Mouse (Mus musculus): Measurements from ENCODE around the gene Chmp3. TPM values are rescaled to one million over a fixed set of nuclear protein-coding genes. Genes with fewer than 3 reads are reported as not detected.

The Chmp3 gene
- polyA plus RNA-seq, 1 experiment = 51.7 TPM

DNA sequence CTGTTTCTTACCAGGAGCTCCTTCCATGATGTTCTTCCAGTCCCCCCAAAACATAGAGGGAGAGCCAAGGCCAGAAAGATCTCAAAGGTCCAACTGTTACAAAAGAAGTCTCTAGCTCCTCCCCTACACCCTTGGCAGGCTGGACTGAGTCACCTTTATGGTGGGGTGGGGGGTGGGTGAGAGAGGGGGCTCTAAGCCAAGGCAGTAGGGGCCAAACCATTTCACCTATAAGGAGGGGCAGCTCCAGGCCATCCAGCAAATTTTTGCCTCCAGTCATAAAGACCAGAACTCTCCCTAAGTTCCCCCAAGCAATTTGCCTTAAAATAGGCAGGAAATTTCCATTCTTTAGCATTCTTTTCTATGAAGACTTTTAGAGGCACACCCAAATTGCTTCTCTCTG is 65.4 kb downstream of the Chmp3 start:
- H3K4me3 ChIP-seq (ENCODE audit: insufficient read depth, poor library complexity, severe bottlenecking) = no peak overlapping the region
- no peak for TF ChIP-seq CEBPB (IDR thresholded peaks at IDR 0.05; ENCODE audit: low read depth)
- TF ChIP-seq CTCF (IDR thresholded peaks at IDR 0.05; ENCODE audit: control insufficient read depth, insufficient read depth, insufficient read length) = no peak
- no peak for TF ChIP-seq MYOG (IDR thresholded peaks at IDR 0.05; ENCODE audit: control insufficient read depth, extremely low read depth, insufficient read length)
- no peak for TF ChIP-seq MAX (IDR thresholded peaks at IDR 0.05)
- no peak for TF ChIP-seq FOSL1 (IDR thresholded peaks at IDR 0.05; ENCODE audit: insufficient read depth, low read length, poor library complexity, severe bottlenecking)
- no peak for TF ChIP-seq MYOD1 (IDR thresholded peaks at IDR 0.05; ENCODE audit: control insufficient read depth, insufficient read length, low read depth)
- TF ChIP-seq USF1 (IDR thresholded peaks at IDR 0.05; ENCODE audit: low read depth) = no peak
- H3K79me3 ChIP-seq (ENCODE audit: low read depth) = no peaks in the 10 kb centered on the region
- peaks cover 84% of the 10 kb centered on the region for H3K36me3 ChIP-seq (ENCODE audit: control insufficient read depth, insufficient read depth)
- H3K27me3 ChIP-seq (ENCODE audit: control insufficient read depth, insufficient read depth, insufficient read length) = no peaks in the 10 kb centered on the region
- H3K79me2 ChIP-seq (ENCODE audit: control insufficient read depth, insufficient read depth) = no peaks in the 10 kb centered on the region
- no peak overlapping the region for H3ac ChIP-seq (ENCODE audit: control insufficient read depth, insufficient read length, low read depth)

DNA sequence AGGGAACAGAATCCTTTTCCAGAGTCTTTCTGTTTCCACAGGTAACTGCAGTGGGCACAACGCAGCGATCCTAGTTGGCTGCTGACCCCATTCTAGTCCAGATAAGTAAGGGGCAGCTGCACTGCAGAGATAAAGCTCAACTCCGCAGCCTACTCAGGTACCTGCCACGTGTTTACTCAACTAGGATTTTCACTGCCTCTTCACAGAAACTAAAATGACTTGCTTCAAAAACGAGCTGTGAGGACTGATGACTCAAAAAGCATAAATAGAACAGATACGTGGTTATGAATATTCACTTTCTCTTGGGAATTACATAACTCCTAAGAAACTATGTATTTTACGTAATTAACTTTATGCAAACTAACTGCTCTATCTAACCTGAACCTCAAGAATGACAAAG is 66.4 kb downstream of the Chmp3 start:
- H3K36me3 ChIP-seq (ENCODE audit: control insufficient read depth, insufficient read depth) = peaks cover 80% of the 10 kb centered on the region
- no peak overlapping the region for H3K4me3 ChIP-seq (ENCODE audit: insufficient read depth, poor library complexity, severe bottlenecking)
- no peaks in the 10 kb centered on the region for H3K79me3 ChIP-seq (ENCODE audit: low read depth)
- no peak overlapping the region for H3ac ChIP-seq (ENCODE audit: control insufficient read depth, insufficient read length, low read depth)
- H3K27me3 ChIP-seq (ENCODE audit: control insufficient read depth, insufficient read depth, insufficient read length) = no peaks in the 10 kb centered on the region
- no peaks in the 10 kb centered on the region for H3K79me2 ChIP-seq (ENCODE audit: control insufficient read depth, insufficient read depth)
- no peak for TF ChIP-seq FOSL1 (IDR thresholded peaks at IDR 0.05; ENCODE audit: insufficient read depth, low read length, poor library complexity, severe bottlenecking)
- TF ChIP-seq MYOG (IDR thresholded peaks at IDR 0.05; ENCODE audit: control insufficient read depth, extremely low read depth, insufficient read length) = no peak
- TF ChIP-seq CEBPB (IDR thresholded peaks at IDR 0.05; ENCODE audit: low read depth) = no peak
- TF ChIP-seq MYOD1 (IDR thresholded peaks at IDR 0.05; ENCODE audit: control insufficient read depth, insufficient read length, low read depth) = no peak

DNA sequence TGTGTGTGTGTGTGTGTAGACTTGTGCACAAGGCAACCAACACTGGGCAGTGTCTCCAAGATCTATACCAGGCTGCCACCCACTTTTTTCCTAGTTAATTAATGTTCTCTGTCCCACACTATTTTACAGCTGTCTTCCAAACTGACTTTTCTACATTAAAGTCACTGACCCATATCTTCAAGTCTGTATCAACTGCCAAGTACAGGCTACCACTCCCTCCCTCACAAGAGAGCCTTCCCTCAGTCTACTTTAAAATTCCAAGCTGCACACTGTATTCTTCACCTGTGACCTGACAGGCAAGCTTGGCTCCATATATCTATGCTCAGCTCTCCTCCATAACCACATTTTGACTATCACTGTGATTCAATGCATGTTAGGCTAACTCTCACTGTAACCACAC is 69.6 kb downstream of the Chmp3 start:
- Histone ChIP-seq H3K79me3 (ENCODE audit: low read depth) (peaks cover 2% of the 10 kb centered on the region), H3K27me3 (ENCODE audit: control insufficient read depth, insufficient read depth, insufficient read length) (no peaks in the 10 kb centered on the region), H3K79me2 (ENCODE audit: control insufficient read depth, insufficient read depth) (no peaks in the 10 kb centered on the region), H3K36me3 (ENCODE audit: control insufficient read depth, insufficient read depth) (peaks cover 80% of the 10 kb centered on the region), H3K4me3 (ENCODE audit: insufficient read depth, poor library complexity, severe bottlenecking) (no peak overlapping the region), H3ac (ENCODE audit: control insufficient read depth, insufficient read length, low read depth) (no peak overlapping the region)
- no peak for TF ChIP-seq USF1 (IDR thresholded peaks at IDR 0.05; ENCODE audit: low read depth)
- TF ChIP-seq MAX (IDR thresholded peaks at IDR 0.05) = no peak
- no peak for TF ChIP-seq FOSL1 (IDR thresholded peaks at IDR 0.05; ENCODE audit: insufficient read depth, low read length, poor library complexity, severe bottlenecking)
- no peak for TF ChIP-seq CEBPB (IDR thresholded peaks at IDR 0.05; ENCODE audit: low read depth)
- TF ChIP-seq CTCF (IDR thresholded peaks at IDR 0.05; ENCODE audit: control insufficient read depth, insufficient read depth, insufficient read length) = no peak
- no peak for TF ChIP-seq MYOG (IDR thresholded peaks at IDR 0.05; ENCODE audit: control insufficient read depth, extremely low read depth, insufficient read length)
- TF ChIP-seq MYOD1 (IDR thresholded peaks at IDR 0.05; ENCODE audit: control insufficient read depth, insufficient read length, low read depth) = no peak

DNA sequence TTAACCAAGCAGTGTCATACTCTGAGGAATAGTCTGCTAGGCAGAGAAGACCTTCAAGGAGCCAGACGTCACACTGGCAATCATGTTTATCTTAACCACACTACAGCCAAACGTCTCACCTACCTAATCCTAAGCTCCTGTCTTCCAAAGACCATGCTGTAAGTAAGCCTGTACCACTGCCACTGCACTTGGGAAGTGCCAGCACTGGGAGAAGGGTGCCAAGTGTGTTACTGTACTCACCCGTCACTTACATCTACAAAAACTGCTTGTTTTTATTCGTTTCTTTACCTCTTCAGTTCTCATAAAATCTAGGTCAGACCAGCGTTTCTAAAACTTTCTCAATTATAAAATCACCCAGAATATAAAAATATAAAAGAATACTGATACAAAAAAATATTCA is 73.4 kb downstream of the Chmp3 start:
- Histone ChIP-seq H3K79me3 (ENCODE audit: low read depth) (peaks cover 2% of the 10 kb centered on the region), H3K36me3 (ENCODE audit: control insufficient read depth, insufficient read depth) (peaks cover 82% of the 10 kb centered on the region), H3K27me3 (ENCODE audit: control insufficient read depth, insufficient read depth, insufficient read length) (no peaks in the 10 kb centered on the region), H3K4me3 (ENCODE audit: insufficient read depth, poor library complexity, severe bottlenecking) (no peak overlapping the region), H3ac (ENCODE audit: control insufficient read depth, insufficient read length, low read depth) (no peak overlapping the region), H3K79me2 (ENCODE audit: control insufficient read depth, insufficient read depth) (no peaks in the 10 kb centered on the region)
- no peak for TF ChIP-seq MAX (IDR thresholded peaks at IDR 0.05)
- TF ChIP-seq USF1 (IDR thresholded peaks at IDR 0.05; ENCODE audit: low read depth) = no peak
- TF ChIP-seq MYOG (IDR thresholded peaks at IDR 0.05; ENCODE audit: control insufficient read depth, extremely low read depth, insufficient read length) = no peak
- no peak for TF ChIP-seq CEBPB (IDR thresholded peaks at IDR 0.05; ENCODE audit: low read depth)

DNA sequence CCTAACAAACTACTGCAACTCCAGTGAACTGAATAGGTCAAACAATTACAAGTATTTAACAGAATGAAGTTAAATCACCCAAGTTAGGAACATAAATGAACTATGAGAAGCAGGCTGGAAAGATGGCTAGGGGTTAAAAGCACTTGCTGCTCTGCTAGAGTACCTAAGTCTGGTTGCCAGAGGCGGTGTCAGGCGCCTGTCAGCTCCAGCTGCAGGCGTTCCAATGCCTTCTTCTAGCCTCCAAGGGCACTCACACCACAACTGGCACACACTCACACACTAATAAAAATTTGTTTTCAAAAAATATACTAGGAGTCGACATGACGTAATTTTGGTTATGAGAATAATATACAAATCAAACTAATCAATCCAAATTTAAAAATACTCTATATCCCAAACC is 78.0 kb downstream of the Chmp3 start:
- no peaks in the 10 kb centered on the region for H3K79me2 ChIP-seq (ENCODE audit: control insufficient read depth, insufficient read depth)
- H3K36me3 ChIP-seq (ENCODE audit: control insufficient read depth, insufficient read depth) = peaks cover 91% of the 10 kb centered on the region

DNA sequence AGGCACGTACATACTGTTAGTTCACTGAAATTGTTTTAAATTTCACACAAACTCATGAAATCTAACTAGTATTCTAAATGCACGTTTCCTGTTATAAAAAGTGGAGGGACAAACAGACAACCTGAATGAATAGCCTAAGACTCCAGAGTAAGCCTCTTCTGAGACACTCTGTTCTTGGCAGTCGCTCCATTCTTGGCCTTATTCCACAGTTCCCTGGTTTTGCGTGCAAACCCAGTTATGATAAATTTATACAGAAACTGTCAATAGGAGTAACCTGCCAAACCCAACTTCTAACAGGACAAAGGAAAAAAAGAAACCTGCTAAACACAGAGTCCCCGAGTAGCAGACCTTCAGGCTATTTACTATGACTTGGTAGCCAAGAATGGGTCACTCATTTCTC is 78.4 kb downstream of the Chmp3 start:
- Histone ChIP-seq H3K79me3 (ENCODE audit: low read depth) (no peaks in the 10 kb centered on the region), H3K79me2 (ENCODE audit: control insufficient read depth, insufficient read depth) (no peaks in the 10 kb centered on the region), H3ac (ENCODE audit: control insufficient read depth, insufficient read length, low read depth) (no peak overlapping the region), H3K27me3 (ENCODE audit: control insufficient read depth, insufficient read depth, insufficient read length) (no peaks in the 10 kb centered on the region), H3K36me3 (ENCODE audit: control insufficient read depth, insufficient read depth) (peaks cover 90% of the 10 kb centered on the region), H3K4me3 (ENCODE audit: insufficient read depth, poor library complexity, severe bottlenecking) (no peak overlapping the region)
- TF ChIP-seq CTCF (IDR thresholded peaks at IDR 0.05; ENCODE audit: control insufficient read depth, insufficient read depth, insufficient read length) = no peak
- no peak for TF ChIP-seq USF1 (IDR thresholded peaks at IDR 0.05; ENCODE audit: low read depth)
- no peak for TF ChIP-seq MAX (IDR thresholded peaks at IDR 0.05)
- TF ChIP-seq MYOD1 (IDR thresholded peaks at IDR 0.05; ENCODE audit: control insufficient read depth, insufficient read length, low read depth) = no peak
- no peak for TF ChIP-seq FOSL1 (IDR thresholded peaks at IDR 0.05; ENCODE audit: insufficient read depth, low read length, poor library complexity, severe bottlenecking)
- no peak for TF ChIP-seq CEBPB (IDR thresholded peaks at IDR 0.05; ENCODE audit: low read depth)
- TF ChIP-seq MYOG (IDR thresholded peaks at IDR 0.05; ENCODE audit: control insufficient read depth, extremely low read depth, insufficient read length) = no peak

More for the DNA sequence above, 78.0 kb downstream of the Chmp3 start:
- Histone ChIP-seq H3K4me3 (ENCODE audit: insufficient read depth, poor library complexity, severe bottlenecking) (no peak overlapping the region), H3ac (ENCODE audit: control insufficient read depth, insufficient read length, low read depth) (no peak overlapping the region), H3K27me3 (ENCODE audit: control insufficient read depth, insufficient read depth, insufficient read length) (no peaks in the 10 kb centered on the region), H3K79me3 (ENCODE audit: low read depth) (no peaks in the 10 kb centered on the region)
- TF ChIP-seq MYOD1 (IDR thresholded peaks at IDR 0.05; ENCODE audit: control insufficient read depth, insufficient read length, low read depth) = no peak
- TF ChIP-seq MYOG (IDR thresholded peaks at IDR 0.05; ENCODE audit: control insufficient read depth, extremely low read depth, insufficient read length) = no peak
- no peak for TF ChIP-seq USF1 (IDR thresholded peaks at IDR 0.05; ENCODE audit: low read depth)
- TF ChIP-seq MAX (IDR thresholded peaks at IDR 0.05) = no peak
- TF ChIP-seq CEBPB (IDR thresholded peaks at IDR 0.05; ENCODE audit: low read depth) = no peak
- TF ChIP-seq CTCF (IDR thresholded peaks at IDR 0.05; ENCODE audit: control insufficient read depth, insufficient read depth, insufficient read length) = no peak
- TF ChIP-seq FOSL1 (IDR thresholded peaks at IDR 0.05; ENCODE audit: insufficient read depth, low read length, poor library complexity, severe bottlenecking) = no peak

Measured in C2C12 (cell line).